Mouse (Mus musculus) heart, embryonic 13.5 days (tissue): ENCODE measurements around the gene Grip1. TPM values are rescaled to one million over a fixed set of nuclear protein-coding genes. Genes with fewer than 3 reads are reported as not detected.

Source experiments
- ATAC-seq: fragments of 200-750 bp; cut with Nextera tagmentation; 2 replicates; pipeline ENCODE4 v1.8.0; 2017; ENCODE audit warnings: moderate TSS enrichment; ENCODE audit not compliant: insufficient number of reproducible peaks, low FRiP score, low TSS enrichment; ENCODE audit errors: extremely low read depth
- H3K27ac ChIP-seq: fragments of 300-500 bp; sonication (generic); replicated peaks from 2 replicates; pipeline ENCODE4 v1.5.1; 2015; ENCODE audit warnings: moderate library complexity, mild to moderate bottlenecking, inconsistent platforms
- H3K27me3 ChIP-seq: fragments of 300-500 bp; sonication (generic); replicated peaks from 2 replicates; pipeline ENCODE4 v1.6.1; 2015; ENCODE audit warnings: mild to moderate bottlenecking, inconsistent platforms
- H3K36me3 ChIP-seq: fragments of 300-500 bp; sonication (generic); 2 replicates; pipeline ENCODE4 v1.6.1; 2015; ENCODE audit warnings: mild to moderate bottlenecking, inconsistent platforms
- H3K4me1 ChIP-seq: fragments of 300-500 bp; sonication (generic); 2 replicates; pipeline ENCODE4 v1.6.1; 2015; ENCODE audit warnings: inconsistent platforms
- H3K4me2 ChIP-seq: fragments of 300-500 bp; sonication (generic); 2 replicates; pipeline ENCODE4 v1.6.1; 2015; ENCODE audit warnings: inconsistent platforms, mild to moderate bottlenecking, moderate library complexity
- H3K4me3 ChIP-seq: fragments of 300-500 bp; sonication (generic); 2 replicates; pipeline ENCODE4 v1.5.1; 2015; ENCODE audit warnings: moderate library complexity, mild to moderate bottlenecking, inconsistent platforms
- H3K9ac ChIP-seq: fragments of 300-500 bp; sonication (generic); 2 replicates; pipeline ENCODE4 v1.6.1; 2015; ENCODE audit warnings: inconsistent platforms, mild to moderate bottlenecking, moderate library complexity
- H3K9me3 ChIP-seq: fragments of 300-500 bp; sonication (generic); 2 replicates; pipeline ENCODE4 v1.6.1; 2016; ENCODE audit warnings: inconsistent platforms
- WGBS: fragments of 180-500 bp; shearing (Covaris S2); methylation state at CpG from one replicate; pipeline ENCODE4 v1.1.7; 2015; ENCODE audit warnings: mixed read lengths; 5-methylcytosine and 5-hydroxymethylcytosine counted together
- polyA plus RNA-seq: library from polyadenylated mRNA; unstranded; fragments of >200 nt; fragmentation: Nextera tagmentation; extraction: Ambion mirVana; gene quantifications from 2 replicates; pipeline ENCODE4 v1.2.1, GENCODE M21; 2015

Gene Grip1
- polyA plus RNA-seq, 1 experiment from 2014 or later: 2.0 TPM

- no peak for ATAC-seq
Measured at GRCm38 (mm10) chr10:119839645-119840044, 386.0 kb downstream of the Grip1 start.

DNA sequence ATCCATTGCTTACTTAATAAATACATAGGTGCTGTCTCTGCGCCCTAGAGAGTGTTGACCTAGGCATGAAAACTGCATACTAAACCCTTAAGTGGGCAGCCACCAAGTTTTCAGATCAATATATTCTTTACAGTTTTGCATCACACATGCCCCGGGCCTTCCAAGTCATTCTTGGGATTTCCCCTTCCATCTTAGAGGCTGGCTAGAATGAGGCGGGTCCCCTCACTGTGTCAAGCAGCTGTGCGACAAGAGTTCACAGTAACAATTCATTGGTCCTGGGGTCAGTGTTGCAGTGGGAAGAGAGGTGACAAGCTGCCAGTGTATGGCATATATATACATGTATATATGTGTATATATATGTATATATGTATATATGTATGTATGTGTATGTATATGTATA, 388.4 kb downstream of the Grip1 start:
- no peaks in the 10 kb centered on the region for H3K36me3 ChIP-seq
- 82% methylated on average over 4 of the region's 4 CpGs for WGBS
- peaks cover 10% of the 10 kb centered on the region; the same call in 1 of the 2 replicates for H3K4me1 ChIP-seq
- H3K27ac ChIP-seq: no peak overlapping the region
- H3K9ac ChIP-seq: no peak overlapping the region
- no peak overlapping the region for H3K4me3 ChIP-seq
- ATAC-seq: no peak
- no peak overlapping the region for H3K4me2 ChIP-seq
- no peaks in the 10 kb centered on the region for H3K27me3 ChIP-seq
- no peaks in the 10 kb centered on the region for H3K9me3 ChIP-seq

More at GRCm38 (mm10) chr10:119839645-119840044, 386.0 kb downstream of the Grip1 start:
- no peak overlapping the region for H3K4me3 ChIP-seq
- no peaks in the 10 kb centered on the region for H3K27me3 ChIP-seq
- no peaks in the 10 kb centered on the region for H3K9me3 ChIP-seq
- no peak overlapping the region for H3K27ac ChIP-seq
- WGBS: 70% methylated on average over 11 of the region's 11 CpGs
- H3K4me2 ChIP-seq: no peak overlapping the region
- no peak overlapping the region for H3K9ac ChIP-seq
- H3K36me3 ChIP-seq: no peaks in the 10 kb centered on the region
- H3K4me1 ChIP-seq: no peaks in the 10 kb centered on the region; the same call in 1 of the 2 replicates

GRCm38 (mm10) chr10:119845705-119846410, 392.2 kb downstream of the Grip1 start:
- H3K4me2 ChIP-seq: no peak overlapping the region
- no peaks in the 10 kb centered on the region for H3K9me3 ChIP-seq
- H3K9ac ChIP-seq: no peak overlapping the region
- no peak overlapping the region for H3K4me3 ChIP-seq
- ATAC-seq: no peak
- H3K36me3 ChIP-seq: no peaks in the 10 kb centered on the region
- 73% methylated on average over 11 of the region's 11 CpGs for WGBS
- H3K4me1 ChIP-seq: peaks cover 10% of the 10 kb centered on the region; the same call in 1 of the 2 replicates
- H3K27ac ChIP-seq: no peak overlapping the region
- no peaks in the 10 kb centered on the region for H3K27me3 ChIP-seq

DNA sequence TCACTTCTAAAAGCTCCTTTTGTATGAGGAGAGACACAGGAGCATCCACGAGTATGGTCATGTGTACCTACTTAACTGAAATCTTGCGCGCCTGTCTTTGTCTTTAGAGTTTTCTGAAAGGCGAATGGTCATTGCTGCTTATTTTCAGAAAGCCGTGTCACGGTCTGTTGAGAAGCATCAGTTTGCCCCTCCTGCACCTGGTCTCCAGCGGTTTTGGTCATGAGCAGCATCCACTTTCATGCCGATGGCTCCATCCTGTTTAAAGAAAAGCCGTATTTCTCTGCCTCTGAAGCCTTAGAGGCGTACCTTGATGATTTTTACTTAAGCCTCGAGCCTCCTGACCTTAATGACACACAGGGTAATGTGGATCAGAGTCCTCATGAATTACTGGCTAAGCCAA, 398.0 kb downstream of the Grip1 start:
- 82% methylated on average over 11 of the region's 11 CpGs for WGBS
- no peak for ATAC-seq
- H3K9ac ChIP-seq: no peak overlapping the region

DNA sequence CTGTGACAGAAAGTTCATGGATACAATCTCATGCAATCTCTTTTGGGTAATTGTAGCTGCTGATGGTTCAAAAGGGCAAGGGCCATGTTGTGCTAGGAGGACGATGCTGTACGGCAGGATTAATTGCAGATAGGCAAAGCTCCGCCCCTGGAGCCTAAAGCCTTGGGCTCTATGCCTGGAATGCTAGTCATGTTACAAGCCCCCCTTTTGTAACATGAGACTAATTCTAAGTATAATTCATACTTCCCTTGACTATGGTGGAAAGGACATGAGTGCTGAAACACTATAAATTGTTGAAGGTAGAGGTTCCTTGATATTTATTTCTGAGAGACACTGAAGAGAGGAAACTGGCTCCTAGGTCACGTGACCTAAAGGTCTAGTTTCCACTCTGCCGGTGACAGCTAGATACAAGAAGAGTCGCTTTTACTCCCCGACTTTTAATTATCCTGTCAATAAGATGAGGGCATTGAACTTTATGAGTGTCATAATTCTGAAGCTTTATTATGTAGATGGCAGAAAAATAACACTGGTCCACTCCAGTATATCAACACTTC, 399.0 kb downstream of the Grip1 start:
- H3K4me1 ChIP-seq: no peaks in the 10 kb centered on the region
- H3K9me3 ChIP-seq: no peaks in the 10 kb centered on the region
- H3K4me3 ChIP-seq: no peak overlapping the region
- no peak overlapping the region for H3K4me2 ChIP-seq
- H3K9ac ChIP-seq: no peak overlapping the region
- no peak overlapping the region for H3K27ac ChIP-seq
- H3K27me3 ChIP-seq: no peaks in the 10 kb centered on the region
- WGBS: 68% methylated on average over 7 of the region's 7 CpGs
- ATAC-seq: no peak
- H3K36me3 ChIP-seq: no peaks in the 10 kb centered on the region

More for the DNA sequence above, 398.0 kb downstream of the Grip1 start:
- no peaks in the 10 kb centered on the region for H3K27me3 ChIP-seq
- H3K4me3 ChIP-seq: no peak overlapping the region
- no peak overlapping the region for H3K27ac ChIP-seq
- H3K9me3 ChIP-seq: no peaks in the 10 kb centered on the region
- no peaks in the 10 kb centered on the region for H3K36me3 ChIP-seq
- H3K4me1 ChIP-seq: no peaks in the 10 kb centered on the region
- no peak overlapping the region for H3K4me2 ChIP-seq

DNA sequence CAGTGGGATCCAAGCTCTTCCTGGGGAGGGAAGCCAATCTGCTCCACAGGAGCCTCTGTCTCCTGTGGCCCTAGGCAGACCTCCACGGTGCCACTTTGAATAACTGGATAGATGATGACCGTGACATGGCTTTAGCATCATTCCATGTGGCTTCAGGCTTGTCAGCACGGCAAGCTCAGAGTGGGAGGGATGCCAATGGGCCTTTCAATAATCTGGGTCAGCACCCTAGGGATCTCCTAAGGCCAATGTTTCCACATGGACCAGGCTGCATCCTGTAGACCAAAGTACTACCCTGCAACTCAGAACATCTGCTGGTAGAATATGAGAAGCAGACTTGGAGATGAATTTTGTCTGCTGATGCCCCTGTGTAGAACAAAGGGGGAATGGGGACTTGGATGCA, 414.1 kb downstream of the Grip1 start:
- 79% methylated on average over 3 of the region's 3 CpGs for WGBS
- H3K9me3 ChIP-seq: peaks cover 21% of the 10 kb centered on the region
- H3K4me1 ChIP-seq: peaks cover 19% of the 10 kb centered on the region
- H3K27me3 ChIP-seq: no peaks in the 10 kb centered on the region
- no peak overlapping the region for H3K9ac ChIP-seq
- no peak overlapping the region for H3K4me2 ChIP-seq
- no peak overlapping the region for H3K27ac ChIP-seq
- peaks cover 5% of the 10 kb centered on the region; the same call in 1 of the 2 replicates for H3K36me3 ChIP-seq
- no peak for ATAC-seq
- no peak overlapping the region for H3K4me3 ChIP-seq

DNA sequence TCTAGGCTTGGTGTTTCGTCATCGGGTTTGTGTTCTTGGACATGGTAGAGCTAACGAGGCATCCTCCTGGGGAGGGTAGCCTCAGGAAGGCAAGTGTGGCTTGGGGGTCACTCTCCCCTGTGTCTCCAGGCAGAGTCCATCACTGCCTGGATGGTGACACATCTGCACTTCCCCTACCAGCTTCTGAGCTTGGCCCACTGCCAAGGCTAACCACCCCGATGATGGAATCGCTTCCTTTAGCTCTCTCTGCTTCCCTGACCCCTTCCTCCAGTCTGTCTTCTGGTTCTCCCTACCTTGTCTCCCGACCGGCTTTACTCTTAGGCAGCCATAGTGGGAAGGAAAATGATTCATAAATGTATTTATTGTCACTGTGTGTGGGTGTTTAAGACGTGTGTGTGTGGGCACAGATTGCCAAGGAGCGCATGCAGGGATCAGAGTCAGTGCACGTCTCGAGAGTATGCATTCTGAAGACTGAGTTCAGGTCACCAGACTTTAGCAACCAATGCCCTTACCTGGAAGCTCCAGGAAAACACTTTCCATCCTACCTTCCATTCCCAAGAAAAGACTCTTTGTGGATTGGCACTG, 415.5 kb downstream of the Grip1 start:
- peaks cover 21% of the 10 kb centered on the region for H3K9me3 ChIP-seq
- H3K36me3 ChIP-seq: peaks cover 5% of the 10 kb centered on the region; the same call in 1 of the 2 replicates
- H3K27ac ChIP-seq: no peak overlapping the region
- no peak overlapping the region for H3K4me3 ChIP-seq
- no peak overlapping the region for H3K9ac ChIP-seq
- no peak overlapping the region for H3K4me2 ChIP-seq
- H3K27me3 ChIP-seq: no peaks in the 10 kb centered on the region
- 68% methylated on average over 11 of the region's 11 CpGs for WGBS
- H3K4me1 ChIP-seq: peaks cover 19% of the 10 kb centered on the region
- ATAC-seq: no peak

DNA sequence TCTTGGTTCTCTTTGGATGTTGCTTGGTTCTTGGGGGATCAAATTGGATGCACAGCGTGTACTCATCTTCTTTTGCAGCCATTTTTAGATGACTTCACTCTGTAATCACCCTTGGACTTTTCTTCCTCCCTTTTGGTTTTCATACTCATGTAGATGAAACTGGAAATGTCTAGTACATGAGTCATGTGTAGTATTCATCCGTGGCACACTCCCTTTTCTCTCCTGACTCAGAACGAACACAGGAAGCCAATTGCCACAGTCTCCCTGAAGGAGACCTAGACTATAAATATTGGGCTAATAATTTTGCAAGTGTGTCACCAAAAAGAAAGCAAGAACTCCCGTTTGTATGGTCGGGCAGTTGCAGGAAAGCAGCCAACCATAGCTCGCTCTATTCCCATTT, 423.1 kb downstream of the Grip1 start:
- no peak for ATAC-seq
- Histone ChIP-seq H3K36me3 (no peaks in the 10 kb centered on the region), H3K27ac (no peak overlapping the region), H3K4me2 (no peak overlapping the region), H3K9ac (no peak overlapping the region), H3K27me3 (no peaks in the 10 kb centered on the region), H3K4me1 (no peaks in the 10 kb centered on the region), H3K9me3 (no peaks in the 10 kb centered on the region), H3K4me3 (no peak overlapping the region)
- 74% methylated on average over 6 of the region's 6 CpGs for WGBS

DNA sequence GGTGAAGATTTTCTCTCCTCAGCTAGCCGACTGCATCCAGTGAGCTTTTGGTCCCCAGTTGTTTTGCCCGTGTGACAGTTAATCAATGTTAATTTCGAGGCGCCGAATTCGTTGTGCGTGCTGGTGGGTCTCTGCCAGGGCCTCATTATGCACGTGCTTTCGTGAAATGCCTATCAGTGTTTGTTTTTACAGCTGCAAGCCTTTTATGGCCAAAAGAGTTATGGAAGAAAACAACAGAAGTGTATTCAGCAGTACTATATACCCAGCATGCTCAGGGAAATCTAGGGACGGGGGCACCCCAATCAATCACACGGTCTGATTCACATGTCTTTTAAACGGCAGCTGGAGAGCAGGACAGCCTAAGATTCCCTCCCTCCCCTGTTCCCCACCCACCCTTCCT, 424.7 kb downstream of the Grip1 start:
- Histone ChIP-seq H3K9me3 (no peaks in the 10 kb centered on the region), H3K4me3 (no peak overlapping the region), H3K4me1 (no peaks in the 10 kb centered on the region), H3K36me3 (no peaks in the 10 kb centered on the region), H3K27ac (no peak overlapping the region), H3K9ac (no peak overlapping the region), H3K4me2 (no peak overlapping the region), H3K27me3 (no peaks in the 10 kb centered on the region)
- ATAC-seq: no peak
- WGBS: 59% methylated on average over 12 of the region's 12 CpGs

DNA sequence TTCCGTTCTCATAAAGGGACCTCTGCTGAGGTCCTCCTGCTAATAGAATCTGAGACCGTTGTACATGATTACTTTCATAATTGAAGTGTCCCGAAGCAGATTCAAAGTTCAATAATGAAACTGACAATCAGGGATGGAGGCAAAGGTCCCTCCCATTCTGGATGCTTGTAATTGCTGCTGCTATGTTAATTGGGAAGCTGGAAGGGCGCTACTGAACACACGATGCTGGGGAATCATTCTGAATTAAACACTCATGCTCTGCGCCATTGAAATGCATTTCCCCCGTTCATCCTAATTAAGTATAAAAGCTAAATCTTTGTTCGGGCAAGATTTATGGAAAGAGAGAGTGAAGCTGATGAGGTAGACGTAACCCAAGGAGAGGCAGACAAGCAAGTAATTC, 431.0 kb downstream of the Grip1 start:
- H3K27ac ChIP-seq: no peak overlapping the region
- H3K4me1 ChIP-seq: no peaks in the 10 kb centered on the region
- H3K9me3 ChIP-seq: no peaks in the 10 kb centered on the region
- H3K9ac ChIP-seq: no peak overlapping the region
- WGBS: 80% methylated on average over 9 of the region's 9 CpGs
- no peak overlapping the region for H3K4me3 ChIP-seq
- no peaks in the 10 kb centered on the region for H3K27me3 ChIP-seq
- H3K36me3 ChIP-seq: no peaks in the 10 kb centered on the region
- no peak for ATAC-seq
- no peak overlapping the region for H3K4me2 ChIP-seq

DNA sequence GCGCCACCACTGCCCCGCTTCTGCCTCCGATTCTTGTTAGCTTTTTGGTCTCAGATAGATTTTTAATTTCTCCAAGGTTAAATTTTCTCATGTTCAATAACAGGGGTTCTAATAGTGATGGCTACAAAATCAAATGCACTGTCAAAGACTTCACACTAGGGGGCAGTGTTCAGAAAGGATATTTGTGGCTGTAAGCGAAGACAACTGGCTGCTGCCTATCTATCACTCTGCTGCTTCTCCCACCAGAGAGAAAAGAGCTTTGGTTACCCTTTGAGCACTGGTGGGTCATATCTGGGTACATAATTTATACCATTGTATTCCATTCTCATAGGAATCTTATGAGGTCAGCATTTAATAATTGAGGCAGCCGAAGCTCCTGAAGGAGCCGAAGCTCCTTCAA, 431.9 kb downstream of the Grip1 start:
- 79% methylated on average over 6 of the region's 6 CpGs for WGBS
- Histone ChIP-seq H3K9me3 (peaks cover 2% of the 10 kb centered on the region; the same call in 1 of the 2 replicates), H3K4me1 (no peaks in the 10 kb centered on the region), H3K4me2 (no peak overlapping the region), H3K27me3 (no peaks in the 10 kb centered on the region), H3K9ac (no peak overlapping the region), H3K36me3 (no peaks in the 10 kb centered on the region), H3K4me3 (no peak overlapping the region), H3K27ac (no peak overlapping the region)
- no peak for ATAC-seq

DNA sequence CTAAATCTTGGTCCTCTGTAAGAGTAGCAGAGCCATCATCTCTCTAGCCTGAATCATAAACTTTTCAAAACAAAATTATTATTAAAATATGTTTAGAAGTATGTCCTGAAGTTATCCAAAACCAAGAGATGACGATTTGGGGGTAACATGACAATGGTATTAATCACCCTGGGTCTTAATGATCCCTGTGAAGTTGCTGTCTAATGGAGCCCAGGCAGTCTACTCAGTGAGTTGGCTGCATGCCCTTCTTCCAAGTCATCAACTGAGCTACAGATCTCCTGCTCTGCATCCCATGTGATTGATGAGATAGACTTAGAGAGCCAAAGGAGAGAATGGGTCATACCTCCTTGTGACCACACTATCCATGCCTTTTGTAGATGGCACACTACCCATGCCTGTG, 433.1 kb downstream of the Grip1 start:
- no peaks in the 10 kb centered on the region for H3K27me3 ChIP-seq
- 74% methylated on average over 1 of the region's 1 CpGs for WGBS

More for the DNA sequence above, 433.1 kb downstream of the Grip1 start:
- no peaks in the 10 kb centered on the region for H3K4me1 ChIP-seq
- H3K9me3 ChIP-seq: peaks cover 12% of the 10 kb centered on the region
- no peak overlapping the region for H3K9ac ChIP-seq
- ATAC-seq: no peak
- H3K4me2 ChIP-seq: no peak overlapping the region
- no peak overlapping the region for H3K4me3 ChIP-seq
- no peak overlapping the region for H3K27ac ChIP-seq
- H3K36me3 ChIP-seq: no peaks in the 10 kb centered on the region
